Mouse (Mus musculus) intestine, postnatal 0 days (tissue): ENCODE measurements around the gene C130074G19Rik. TPM values are rescaled to one million over a fixed set of nuclear protein-coding genes. Genes with fewer than 3 reads are reported as not detected.

ENCODE experiments used
- ATAC-seq: fragments of 200-750 bp; cut with Nextera tagmentation; 2 replicates; pipeline ENCODE4 v1.8.0; 2017; ENCODE audit warnings: mild to moderate bottlenecking, moderate TSS enrichment, moderate library complexity
- H3K27ac ChIP-seq: fragments of 300-500 bp; sonication (generic); 2 replicates; pipeline ENCODE4 v1.5.1; 2014; ENCODE audit warnings: mild to moderate bottlenecking, low read depth, low read length, moderate library complexity
- H3K27me3 ChIP-seq: fragments of 300-500 bp; sonication (generic); replicated peaks from 2 replicates; pipeline ENCODE4 v1.6.1; 2014; ENCODE audit warnings: low read length, mixed read lengths; ENCODE audit not compliant: control insufficient read depth, insufficient read depth
- H3K36me3 ChIP-seq: fragments of 300-500 bp; sonication (generic); 2 replicates; pipeline ENCODE4 v1.6.1; 2014; ENCODE audit warnings: mild to moderate bottlenecking, moderate library complexity; ENCODE audit not compliant: control insufficient read depth, insufficient read depth
- H3K4me1 ChIP-seq: fragments of 300-500 bp; sonication (generic); replicated peaks from 2 replicates; pipeline ENCODE4 v1.6.1; 2014; ENCODE audit warnings: antibody characterized with exemption, low read length, mixed read lengths; ENCODE audit not compliant: control insufficient read depth, insufficient read depth
- H3K4me2 ChIP-seq: fragments of 300-500 bp; sonication (generic); replicated peaks from 2 replicates; pipeline ENCODE4 v1.6.1; 2014; ENCODE audit warnings: low read depth, mild to moderate bottlenecking, moderate library complexity
- H3K4me3 ChIP-seq: fragments of 300-500 bp; sonication (generic); 2 replicates; pipeline ENCODE4 v1.5.1; 2014; ENCODE audit warnings: low read depth, low read length
- H3K9ac ChIP-seq: fragments of 300-500 bp; sonication (generic); 2 replicates; pipeline ENCODE4 v1.6.1; 2014; ENCODE audit warnings: mild to moderate bottlenecking, low read depth, low read length
- H3K9me3 ChIP-seq: fragments of 300-500 bp; sonication (generic); 2 replicates; pipeline ENCODE4 v1.6.1; 2016; ENCODE audit warnings: mixed run types; ENCODE audit not compliant: control insufficient read depth
- CTCF ChIP-seq: sonication (generic); IDR thresholded peaks from 2 replicates; pipeline ENCODE4 v1.5.1; 2016; ENCODE audit warnings: low read depth, mild to moderate bottlenecking, control low read depth, antibody characterized with exemption, moderate library complexity
- WGBS: fragments of 180-500 bp; shearing (Covaris S2); extraction: QIAGEN DNeasy Blood & Tissue Kit; methylation state at CpG from one replicate; pipeline ENCODE4 v1.1.7; 2014; 5-methylcytosine and 5-hydroxymethylcytosine counted together
- polyA plus RNA-seq: library from polyadenylated mRNA; unstranded; fragments of >200 nt; fragmentation: Nextera tagmentation; extraction: Ambion mirVana; gene quantifications from 2 replicates; pipeline ENCODE4 v1.2.1, GENCODE M21; 2015

Gene C130074G19Rik
- polyA plus RNA-seq = 6.3 and 6.4 TPM in 2 replicates

DNA sequence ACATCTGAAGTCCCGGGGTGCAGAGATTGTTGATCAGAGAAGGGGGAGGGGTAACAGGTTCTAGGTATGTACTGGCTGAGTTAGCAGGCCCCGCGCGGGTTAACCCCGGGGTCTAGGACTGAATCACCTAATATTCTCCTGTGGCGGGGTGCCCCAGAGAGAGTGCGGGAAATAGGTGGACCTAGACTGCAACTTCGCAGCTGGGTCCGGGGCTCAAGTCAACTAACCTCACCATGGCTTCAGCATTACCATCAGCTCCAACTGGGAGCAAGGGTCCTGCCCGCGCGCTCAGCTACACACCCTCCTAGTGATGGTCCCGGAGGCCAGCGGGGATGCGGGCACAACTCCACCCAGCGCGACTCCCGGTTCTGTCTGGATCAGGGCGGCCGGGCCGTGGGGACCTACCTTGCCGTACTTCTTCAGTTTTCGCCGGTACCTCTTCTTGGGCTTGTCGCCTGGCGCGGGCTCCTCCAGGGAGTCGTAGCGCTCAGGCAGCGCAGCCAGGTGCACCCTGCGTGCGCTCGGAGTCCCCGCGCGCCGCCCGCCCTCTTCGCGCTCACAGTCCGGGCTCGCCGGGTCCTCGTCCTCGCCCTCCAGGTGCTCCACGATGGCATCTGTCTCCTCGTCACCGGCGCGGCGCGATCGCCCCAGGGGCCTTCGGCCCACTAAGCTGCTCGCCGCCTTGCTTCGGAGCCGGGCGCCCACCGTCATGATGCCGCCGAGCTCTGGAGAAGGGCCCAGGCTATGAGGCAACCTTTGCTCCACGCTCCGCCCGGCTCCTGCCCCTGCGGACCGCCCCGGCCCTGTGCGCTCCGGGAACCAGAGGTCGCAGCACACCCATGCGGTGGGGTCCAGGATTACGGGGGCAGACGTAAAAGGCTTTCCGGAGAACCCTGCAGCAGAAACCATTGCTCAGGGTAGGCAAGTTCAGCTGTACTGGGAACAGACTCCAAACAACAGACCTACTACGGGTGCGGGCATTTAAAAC is at the start of gene C130074G19Rik:
Gene C130074G19Rik, minus strand, starts transcription at position 938 of the 988 bp plus-strand sequence.
- WGBS = 2% methylated on average over 77 of the region's 77 CpGs
- Histone ChIP-seq H3K36me3 (no peaks in the 10 kb centered on the region), H3K9me3 (no peaks in the 10 kb centered on the region), H3K4me1 (0 out of 2 replicates have a peak, but pooled peaks cover 4% of the 10 kb centered on the region), H3K27ac (peak within 1 kb of the TSS; percentile 52), H3K9ac (peak within 1 kb of the TSS; percentile 65), H3K4me2 (peak within 1 kb of the TSS; percentile 83), H3K27me3 (0 out of 2 replicates have a peak, but pooled peaks cover 3% of the 10 kb centered on the region), H3K4me3 (peak within 1 kb of the TSS; percentile 65)
- peak; percentile 94 for ATAC-seq
- peak; percentile 85 for TF ChIP-seq CTCF

DNA sequence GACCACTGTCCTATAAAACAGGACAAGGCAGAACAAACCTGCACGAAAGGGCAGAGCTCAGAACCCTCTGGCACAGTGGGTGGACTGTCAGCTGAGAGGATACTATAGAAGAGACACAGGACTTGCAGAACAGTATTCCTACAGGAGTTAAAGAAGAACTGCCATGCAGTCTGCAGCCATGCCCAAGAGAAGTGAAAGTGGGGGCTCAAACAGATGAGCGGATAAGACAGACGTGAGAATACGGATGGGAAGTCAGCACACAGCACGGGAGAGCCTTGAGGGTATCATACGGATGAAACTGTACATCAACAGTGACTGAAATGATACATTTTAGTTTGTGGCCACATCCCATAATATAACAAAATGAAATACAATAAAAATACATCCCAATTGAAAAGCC is 48.1 kb upstream of the C130074G19Rik start:
- Histone ChIP-seq H3K4me1 (no peaks in the 10 kb centered on the region), H3K27ac (no peak overlapping the region), H3K4me3 (no peak overlapping the region), H3K36me3 (no peaks in the 10 kb centered on the region), H3K27me3 (no peaks in the 10 kb centered on the region), H3K9ac (no peak overlapping the region), H3K4me2 (no peak overlapping the region), H3K9me3 (no peaks in the 10 kb centered on the region)
- ATAC-seq = no peak
- 83% methylated on average over 6 of the region's 6 CpGs for whole genome bisulfite sequencing
- no peak for TF ChIP-seq CTCF

DNA sequence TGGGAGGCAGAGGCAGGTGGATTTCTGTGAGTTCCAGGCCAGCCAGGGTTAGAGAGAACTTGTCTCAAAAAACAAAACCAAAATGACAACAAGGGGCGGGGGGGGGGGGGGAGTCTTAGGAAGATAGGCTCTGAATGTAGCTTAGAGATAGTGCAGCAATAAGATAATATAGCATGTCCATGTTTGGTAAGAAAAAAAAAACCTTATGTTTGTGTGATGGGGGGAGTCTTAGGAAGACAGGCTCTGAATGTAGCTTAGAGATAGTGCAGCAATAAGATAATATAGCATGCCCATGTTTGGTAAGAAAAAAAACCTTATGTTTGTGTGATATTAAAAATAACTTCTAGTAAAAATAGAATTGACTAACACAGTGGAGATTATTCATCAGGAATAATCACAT is 45.4 kb upstream of the C130074G19Rik start:
- no peak overlapping the region for H3K4me2 ChIP-seq
- TF ChIP-seq CTCF = no peak
- H3K27me3 ChIP-seq = no peaks in the 10 kb centered on the region
- 85% methylated on average over 1 of the region's 1 CpGs for WGBS
- H3K27ac ChIP-seq = no peak overlapping the region
- H3K9me3 ChIP-seq = no peaks in the 10 kb centered on the region
- no peaks in the 10 kb centered on the region for H3K36me3 ChIP-seq
- ATAC-seq = no peak
- H3K9ac ChIP-seq = no peak overlapping the region
- no peak overlapping the region for H3K4me3 ChIP-seq
- no peaks in the 10 kb centered on the region for H3K4me1 ChIP-seq

DNA sequence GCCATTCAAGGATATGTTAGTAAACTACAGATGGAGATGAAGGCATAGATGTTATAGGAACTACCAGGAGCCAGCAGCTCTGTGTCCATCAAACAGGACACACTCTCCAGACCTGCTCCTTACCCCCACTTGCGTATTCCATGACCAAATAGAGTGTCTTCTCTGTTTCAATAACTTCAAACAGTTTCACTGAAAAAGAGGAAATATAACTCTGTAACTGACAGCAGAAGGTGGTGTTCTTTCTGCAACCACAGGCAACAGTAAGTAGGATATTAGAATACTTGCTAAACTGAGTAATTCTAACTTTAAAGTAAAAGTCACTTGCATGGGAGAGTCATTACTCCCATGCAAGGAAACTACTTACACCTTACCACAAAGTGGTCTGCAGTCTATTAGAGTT is 44.9 kb upstream of the C130074G19Rik start:
- no peaks in the 10 kb centered on the region for H3K36me3 ChIP-seq
- ATAC-seq = no peak

DNA sequence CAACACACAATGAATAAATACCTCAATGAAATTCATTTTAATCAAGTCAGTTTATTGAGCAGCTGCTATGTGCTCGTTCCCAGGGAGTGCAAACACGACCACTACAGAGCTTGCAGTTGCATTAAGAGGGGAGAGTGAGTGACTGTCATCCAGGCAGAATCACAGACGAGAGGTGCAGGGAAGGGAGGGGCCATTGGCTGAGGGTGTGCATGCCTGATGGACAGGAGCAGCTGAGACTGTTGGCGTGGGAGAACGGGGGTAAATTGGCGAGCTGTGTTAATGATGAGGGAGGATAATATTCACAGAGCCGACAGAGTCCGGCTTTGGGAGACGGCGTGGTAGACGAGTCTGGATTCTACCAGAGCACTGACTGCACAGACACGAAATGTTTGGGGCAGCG is 39.8 kb upstream of the C130074G19Rik start:
- Histone ChIP-seq H3K4me2 (no peak overlapping the region), H3K27ac (no peak overlapping the region), H3K36me3 (peaks cover 8% of the 10 kb centered on the region; the same call in 1 of the 2 replicates), H3K4me1 (no peaks in the 10 kb centered on the region), H3K9me3 (no peaks in the 10 kb centered on the region), H3K27me3 (no peaks in the 10 kb centered on the region), H3K9ac (no peak overlapping the region), H3K4me3 (no peak overlapping the region)
- no peak for ATAC-seq
- no peak for TF ChIP-seq CTCF
- WGBS = 89% methylated on average over 13 of the region's 13 CpGs

More for the DNA sequence above, 44.9 kb upstream of the C130074G19Rik start:
- no peak for TF ChIP-seq CTCF
- 83% methylated on average over 1 of the region's 1 CpGs for WGBS
- Histone ChIP-seq H3K9ac (no peak overlapping the region), H3K4me1 (no peaks in the 10 kb centered on the region), H3K27ac (no peak overlapping the region), H3K9me3 (no peaks in the 10 kb centered on the region), H3K4me3 (no peak overlapping the region), H3K4me2 (no peak overlapping the region), H3K27me3 (no peaks in the 10 kb centered on the region)

DNA sequence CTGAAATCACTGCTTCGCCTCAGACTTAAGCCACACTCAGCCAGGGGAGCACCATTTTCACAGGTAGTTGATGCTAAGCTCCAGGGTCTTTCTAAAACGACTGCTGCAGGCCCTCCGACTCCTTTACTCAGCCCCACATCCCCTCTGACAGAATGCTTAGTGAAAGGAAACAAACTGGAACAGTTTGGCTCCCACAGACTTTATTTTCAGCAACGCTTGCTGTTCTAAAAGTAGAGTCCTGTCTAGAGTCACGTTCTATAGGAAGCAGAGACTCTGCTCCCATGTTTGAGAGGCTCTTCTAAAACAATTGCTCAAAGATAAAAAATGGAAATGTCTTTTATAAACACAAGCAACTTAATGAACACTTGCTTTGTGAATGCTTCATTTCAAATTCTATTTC is 37.0 kb upstream of the C130074G19Rik start:
- Histone ChIP-seq H3K4me2 (no peak overlapping the region), H3K27ac (no peak overlapping the region), H3K9ac (no peak overlapping the region), H3K36me3 (peaks cover 8% of the 10 kb centered on the region; the same call in 1 of the 2 replicates), H3K4me1 (no peaks in the 10 kb centered on the region), H3K9me3 (no peaks in the 10 kb centered on the region), H3K27me3 (no peaks in the 10 kb centered on the region), H3K4me3 (no peak overlapping the region)
- no peak for TF ChIP-seq CTCF
- ATAC-seq = no peak
- 76% methylated on average over 5 of the region's 5 CpGs for WGBS
